Mouse (Mus musculus): ENCODE measurements around the gene Poc1b.

GRCm38 (mm10) chr10:99084397-99085239 is 22.2 kb upstream of the Poc1b start:
- TF ChIP-seq TAL1 (IDR thresholded peaks at IDR 0.05; ENCODE audit: low read length) (no peak), GATA1 (IDR thresholded peaks at IDR 0.05; ENCODE audit: low read length) (no peak)
